Mouse (Mus musculus) MN1 (cell line): ENCODE data around the gene Slc8a1.

ENCODE experiments used
- DNase-seq: peaks from one replicate; pipeline ENCODE4 v3.0.0-alpha.2; 2016; ENCODE audit warnings: low spot score

Slc8a1 gene

DNA sequence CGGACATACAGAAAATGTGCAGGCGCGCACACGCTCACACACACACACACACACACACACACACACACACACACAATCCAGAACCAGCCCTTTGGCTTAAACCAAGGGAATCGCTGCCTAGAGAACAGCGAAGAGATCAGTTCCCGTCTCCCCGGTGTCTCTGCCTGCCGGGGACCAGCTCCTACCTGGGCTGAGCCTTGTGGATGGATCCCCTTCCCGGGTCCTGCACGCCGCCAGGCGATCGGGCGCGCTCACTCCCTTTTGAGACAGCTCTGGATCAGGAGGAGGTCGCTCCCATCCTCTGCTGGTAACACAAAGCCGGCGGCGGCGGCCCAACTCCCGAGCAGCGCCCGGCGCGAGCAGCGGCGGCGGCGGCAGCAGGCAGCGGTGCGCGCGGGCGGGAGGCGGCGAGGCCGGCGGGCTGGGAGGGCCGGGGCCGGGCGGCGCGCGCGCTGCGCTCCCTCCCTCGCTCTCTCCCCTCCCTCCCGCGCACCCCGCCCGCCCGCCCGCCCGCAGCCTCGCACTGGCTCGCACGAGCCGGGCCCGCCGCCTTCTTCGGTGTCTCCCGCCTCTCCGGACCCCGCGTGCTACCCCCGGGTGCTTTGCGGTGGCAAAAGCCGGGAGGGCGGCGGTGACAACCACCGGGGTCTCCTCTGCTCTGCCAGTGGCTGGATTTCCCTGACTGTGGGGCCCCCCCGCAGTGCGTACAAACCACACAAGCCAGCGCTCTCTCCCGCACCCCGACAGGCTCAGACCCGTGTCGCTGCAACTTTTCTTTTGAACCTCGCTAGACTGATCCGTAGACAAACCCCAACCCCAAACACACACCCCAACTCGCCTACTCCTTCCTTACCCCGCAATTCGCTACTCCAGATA is 68.1 kb downstream of the Slc8a1 start:
- DNase-seq, result peak; percentile 81

DNA sequence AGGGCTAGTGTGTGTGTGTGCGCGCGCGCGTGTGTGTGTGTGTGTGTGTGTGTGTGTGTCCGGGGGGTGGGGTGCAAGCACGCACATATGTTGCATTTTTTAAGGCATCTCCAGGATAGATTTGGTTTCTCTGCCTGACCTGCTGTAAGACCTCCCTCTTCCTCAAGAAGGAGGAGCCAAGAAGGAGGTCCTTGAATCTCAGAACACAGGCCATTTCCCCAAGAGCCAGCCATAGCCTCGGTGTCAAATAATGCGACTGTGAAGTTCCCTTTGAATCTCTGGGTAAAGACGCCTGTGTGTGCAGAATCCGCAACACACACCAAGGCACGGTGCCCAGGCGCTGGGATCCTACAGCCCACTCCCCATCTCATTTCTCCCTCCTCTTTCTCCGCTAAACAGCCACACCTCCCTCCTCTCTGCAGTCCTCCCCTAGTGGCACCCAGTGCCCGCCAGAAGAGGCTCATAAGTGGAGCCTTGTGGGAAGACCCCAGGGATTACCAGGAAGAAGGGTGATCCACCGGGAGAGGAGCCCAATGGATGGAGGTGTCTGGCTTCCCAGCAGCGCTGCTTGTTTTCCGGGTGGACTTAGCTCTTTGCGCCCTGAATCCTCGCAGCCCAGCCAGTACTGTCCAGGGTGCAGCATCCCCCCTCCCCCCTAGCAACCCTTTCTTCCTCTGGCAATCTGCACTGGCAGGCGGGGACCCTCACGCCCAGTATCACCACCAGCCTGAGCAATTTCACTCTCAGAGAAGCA is 68.9 kb downstream of the Slc8a1 start:
- DNase-seq, result peak; percentile 72

DNA sequence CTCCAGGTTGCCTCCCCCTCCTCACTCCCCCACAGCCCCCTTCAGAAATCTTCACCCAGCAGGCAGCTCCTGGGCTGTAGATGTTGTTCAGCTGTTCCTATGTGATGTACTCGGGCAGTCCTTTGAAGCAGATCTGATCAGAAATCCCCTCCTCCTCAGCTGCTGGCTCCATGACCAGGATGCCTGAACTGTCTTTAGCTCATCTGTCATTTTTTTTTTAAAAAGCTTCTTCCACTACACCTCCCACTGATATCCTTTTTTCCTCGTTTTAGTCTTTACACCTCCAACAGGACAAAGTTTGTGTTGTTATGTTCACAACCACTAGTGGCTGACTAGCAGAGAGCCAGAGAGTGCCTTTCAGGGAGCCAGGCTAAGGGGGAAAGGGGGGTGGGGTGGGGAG is 69.7 kb downstream of the Slc8a1 start:
- DNase-seq, result peak; percentile 22

DNA sequence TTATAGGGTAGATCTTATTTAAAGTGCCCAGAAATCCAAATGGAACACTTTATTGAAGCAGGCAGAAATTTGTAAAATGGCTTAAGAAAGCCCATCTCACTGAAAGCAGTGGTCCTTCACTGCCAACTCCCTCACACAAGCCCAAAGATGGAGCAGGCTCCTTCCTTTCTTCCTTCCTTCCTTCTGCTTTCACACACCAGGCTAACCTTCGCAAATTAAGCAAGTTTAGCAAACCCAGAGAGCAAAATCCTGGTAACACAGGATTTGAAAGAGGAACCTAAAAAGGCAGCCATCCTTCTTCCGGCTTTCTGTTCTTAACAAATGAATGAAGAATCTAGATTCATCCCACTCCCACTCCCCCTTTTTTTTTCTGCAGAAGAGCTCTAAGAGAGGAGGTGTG is 70.2 kb downstream of the Slc8a1 start:
- DNase-seq, result no peak

DNA sequence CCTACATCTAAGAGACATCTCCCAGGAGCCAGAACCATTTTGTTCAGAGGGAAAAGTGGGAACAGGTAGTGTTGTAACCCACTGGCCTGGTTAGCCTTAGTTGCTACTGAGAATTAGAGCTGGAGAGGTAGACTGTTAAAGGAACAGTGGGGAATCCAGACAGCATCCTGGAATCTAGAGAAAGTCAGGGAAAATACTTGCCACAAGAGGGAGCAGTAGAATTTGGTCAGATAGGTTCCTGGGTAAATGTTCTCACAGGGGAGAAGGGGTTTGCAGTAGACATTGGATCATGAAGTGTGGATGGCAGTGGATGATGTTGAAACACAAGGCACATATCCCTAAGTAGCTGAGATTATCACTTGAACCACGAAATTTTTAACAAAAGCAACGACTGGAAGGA is 71.6 kb downstream of the Slc8a1 start:
- DNase-seq, result peak; percentile 66

DNA sequence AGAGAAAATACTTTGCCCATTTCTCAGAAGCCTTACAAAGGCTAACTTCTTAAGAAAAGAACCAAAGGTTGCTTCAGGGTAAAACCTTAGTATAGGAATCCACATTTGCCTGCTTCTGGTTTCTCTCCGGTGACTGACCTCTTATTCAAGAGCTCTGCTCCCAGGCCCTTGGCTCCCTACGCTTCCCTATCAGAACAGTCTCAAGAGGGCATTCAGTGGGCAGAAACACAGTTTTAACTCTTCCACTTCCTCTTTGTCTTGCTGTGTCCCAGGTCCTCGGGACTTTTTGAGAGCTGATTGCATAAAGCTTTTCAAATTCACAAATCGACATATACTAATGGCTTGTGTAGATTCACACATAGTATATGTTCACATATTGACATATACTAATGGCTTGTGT is 73.3 kb downstream of the Slc8a1 start:
- no peak for DNase-seq

DNA sequence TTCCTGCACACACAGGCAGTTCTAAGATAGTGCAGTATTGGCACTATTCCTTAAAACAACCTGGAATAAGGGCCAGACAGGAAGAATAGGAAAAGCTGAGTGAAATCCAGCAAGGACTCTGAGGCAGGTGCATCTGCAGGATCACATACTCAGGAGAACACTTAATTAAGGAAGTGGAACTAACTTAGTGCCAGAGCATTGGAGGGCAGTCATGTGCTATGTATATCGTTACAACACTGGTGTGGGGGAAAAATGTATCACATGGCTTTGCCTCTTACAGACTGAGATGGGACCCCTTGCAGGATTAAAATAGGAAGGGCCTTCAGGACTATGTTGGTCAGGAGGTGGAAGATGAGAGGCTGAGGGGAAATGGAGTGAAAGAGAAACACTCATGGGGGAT is 80.3 kb downstream of the Slc8a1 start:
- no peak for DNase-seq

DNA sequence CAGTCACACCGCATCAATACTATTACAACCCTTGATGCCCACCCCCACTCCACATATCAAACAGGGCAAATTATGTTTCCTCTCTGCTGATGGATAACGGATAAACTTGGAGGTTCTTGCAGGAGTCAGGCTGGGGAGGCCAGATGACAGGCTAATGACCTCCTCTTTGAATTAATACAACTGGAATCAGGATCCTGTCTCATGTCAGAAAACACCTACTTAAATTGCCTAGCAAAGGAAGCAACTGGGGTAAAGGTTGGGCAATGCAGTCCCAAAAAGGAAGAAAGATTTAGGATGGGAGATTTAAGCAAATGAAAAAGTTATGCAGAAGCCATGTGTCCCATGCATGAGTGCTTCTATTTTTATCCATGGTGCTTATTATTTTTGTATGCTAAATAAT is 83.6 kb downstream of the Slc8a1 start:
- DNase-seq, result no peak

DNA sequence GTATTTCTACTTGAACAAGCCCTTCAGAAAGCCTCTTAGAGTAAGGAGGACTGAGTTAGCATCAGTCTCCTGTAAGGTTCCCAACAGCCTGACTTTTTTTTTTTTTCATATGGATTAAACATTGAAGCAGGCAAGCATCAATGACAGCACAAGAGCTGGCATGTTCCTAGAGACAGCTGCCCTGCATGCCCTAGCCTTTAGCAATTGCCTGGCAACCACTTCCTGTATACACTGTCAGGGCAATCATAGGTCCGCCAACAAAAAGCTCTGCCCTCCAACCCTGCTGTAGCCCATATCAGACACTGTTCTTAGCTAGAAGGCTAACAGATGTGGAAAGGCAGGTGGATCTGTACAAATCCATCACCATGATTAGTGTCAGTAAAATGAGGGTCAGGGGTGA is 85.2 kb downstream of the Slc8a1 start:
- DNase-seq, result peak; percentile 53

DNA sequence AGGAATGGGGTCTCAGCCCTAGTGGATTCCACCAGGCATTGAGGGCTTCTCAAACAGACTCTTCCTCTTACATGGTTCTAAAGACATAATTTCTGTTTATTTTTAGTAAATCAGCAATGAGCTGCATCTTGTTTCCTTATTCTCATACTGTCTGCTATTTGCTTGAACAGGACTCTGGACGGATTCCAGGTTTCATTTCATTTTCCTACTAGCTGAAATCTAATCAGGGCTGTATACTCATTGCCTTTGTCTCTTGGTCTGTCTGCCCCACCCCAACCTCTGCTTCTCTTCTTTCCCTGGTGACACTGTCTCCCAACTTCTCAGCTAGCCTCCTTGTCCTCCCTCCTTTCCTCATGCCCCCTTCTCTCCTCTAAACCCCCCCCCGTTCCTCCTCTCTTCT is 101.4 kb downstream of the Slc8a1 start:
- DNase-seq, result peak; percentile 75

DNA sequence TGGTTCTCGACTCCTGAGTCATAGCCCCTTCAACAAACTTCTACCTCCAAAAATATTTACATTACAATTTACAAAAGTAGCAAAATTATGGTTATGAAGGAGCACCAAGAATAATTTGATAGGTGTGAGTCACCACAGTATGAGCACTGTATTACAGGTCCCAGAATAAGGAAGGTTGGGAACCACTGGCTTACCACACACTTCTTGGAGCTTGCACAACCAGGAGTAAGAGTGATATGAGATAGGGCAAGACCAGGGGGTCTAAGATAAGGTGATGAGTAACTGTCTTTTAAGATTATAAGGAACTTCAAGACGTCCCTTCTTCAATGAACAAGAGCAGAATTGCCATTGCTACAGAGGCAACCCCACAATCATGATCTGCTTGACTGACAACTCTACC is 107.7 kb downstream of the Slc8a1 start:
- no peak for DNase-seq

DNA sequence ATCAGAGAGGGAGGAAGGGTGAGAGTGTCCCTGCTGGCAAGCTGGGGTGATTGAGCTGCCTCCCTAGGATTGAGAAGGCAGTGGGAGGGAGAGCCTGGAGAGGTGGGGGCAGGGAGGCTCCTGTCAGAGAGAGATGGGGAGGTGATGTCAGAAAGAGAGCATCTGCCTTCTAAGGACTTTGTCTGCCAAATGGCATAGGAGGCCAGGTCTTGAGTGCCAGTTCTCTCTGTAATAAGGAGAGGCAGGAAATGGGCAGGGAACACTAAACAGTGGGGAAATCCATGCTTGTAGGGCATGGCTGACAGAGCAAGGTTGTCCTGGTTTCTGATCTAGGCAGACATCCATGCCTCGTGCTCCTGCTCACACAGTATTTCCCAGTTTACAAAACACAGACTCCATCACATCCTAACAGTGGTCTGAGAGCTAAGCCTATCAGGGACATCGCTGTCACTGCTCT is 117.0 kb downstream of the Slc8a1 start:
- peak; percentile 39 for DNase-seq

DNA sequence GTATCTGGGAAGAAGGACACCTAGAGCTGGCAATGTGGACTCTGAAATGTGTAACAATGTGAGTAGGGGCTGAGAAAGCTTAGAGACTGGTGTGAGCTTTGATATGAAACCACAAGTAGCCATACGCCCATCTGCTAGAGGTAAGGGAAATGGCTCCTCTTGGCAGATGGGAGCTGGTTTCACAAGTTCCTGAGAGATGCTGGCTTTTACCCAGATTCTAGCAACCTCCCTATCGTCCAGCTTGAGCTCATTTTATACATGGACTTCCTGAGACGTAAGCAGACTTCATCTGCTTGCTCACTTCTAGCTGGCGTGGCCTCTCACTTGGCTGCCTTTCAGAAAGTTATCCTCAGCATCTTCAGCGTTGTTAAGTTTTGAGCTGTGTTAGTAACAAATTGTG is 119.7 kb downstream of the Slc8a1 start:
- no peak for DNase-seq

DNA sequence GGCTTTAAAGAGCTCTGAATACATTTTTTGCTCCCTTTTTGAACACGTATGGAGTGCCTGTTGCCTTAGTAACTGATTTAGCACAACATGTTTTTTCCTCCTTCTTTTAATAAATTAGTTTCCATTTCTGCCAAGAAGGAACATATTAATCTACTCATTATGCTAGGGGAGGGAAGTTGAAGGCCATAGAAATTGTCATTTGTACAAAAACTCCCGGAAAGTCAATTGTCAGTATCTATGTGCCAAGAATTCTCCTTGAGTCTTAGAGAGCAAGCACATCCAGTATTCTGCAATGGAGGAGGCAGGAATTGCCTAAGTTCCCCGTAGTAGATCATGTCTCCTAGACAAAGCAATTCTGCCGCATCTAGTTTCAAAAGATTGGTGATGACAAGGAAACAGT is 121.9 kb downstream of the Slc8a1 start:
- no peak for DNase-seq

DNA sequence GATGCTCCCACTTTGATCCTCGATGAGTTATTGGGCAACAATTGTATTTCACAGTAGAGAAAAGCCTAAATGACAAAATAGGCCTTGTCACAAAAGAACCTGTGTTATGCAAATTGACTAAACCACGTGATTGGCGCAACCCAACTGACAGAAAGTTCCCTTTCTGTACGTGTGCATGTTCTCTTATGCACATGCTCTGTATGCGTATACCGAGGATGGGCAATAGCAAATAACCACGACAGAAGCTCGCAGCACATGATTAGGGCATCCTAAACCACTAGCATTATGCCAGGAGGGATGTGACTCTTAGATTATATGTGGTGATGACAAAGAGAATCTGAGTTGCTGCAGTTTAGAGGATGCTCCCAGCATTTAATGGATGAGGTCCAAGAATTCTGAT is 122.8 kb downstream of the Slc8a1 start:
- DNase-seq, result no peak

DNA sequence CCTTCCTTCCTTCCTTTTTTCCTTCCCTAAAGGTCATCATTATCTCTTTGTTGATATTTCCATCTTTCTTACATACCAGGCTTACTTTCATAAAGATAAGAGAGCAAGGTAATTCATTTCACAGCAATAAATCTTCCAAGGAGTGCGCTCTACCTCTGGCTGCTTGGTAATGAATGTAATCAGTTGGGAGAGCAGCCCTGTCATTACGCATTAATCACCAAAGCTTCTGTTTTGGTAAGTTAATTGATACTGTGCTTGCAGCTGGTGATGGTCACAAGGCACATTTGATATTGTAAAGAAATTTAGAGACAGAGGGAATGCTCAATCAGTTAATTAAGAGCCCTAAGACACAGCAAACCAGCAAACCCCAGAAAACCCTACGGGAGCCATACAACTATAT is 130.7 kb downstream of the Slc8a1 start:
- DNase-seq, result peak; percentile 46

DNA sequence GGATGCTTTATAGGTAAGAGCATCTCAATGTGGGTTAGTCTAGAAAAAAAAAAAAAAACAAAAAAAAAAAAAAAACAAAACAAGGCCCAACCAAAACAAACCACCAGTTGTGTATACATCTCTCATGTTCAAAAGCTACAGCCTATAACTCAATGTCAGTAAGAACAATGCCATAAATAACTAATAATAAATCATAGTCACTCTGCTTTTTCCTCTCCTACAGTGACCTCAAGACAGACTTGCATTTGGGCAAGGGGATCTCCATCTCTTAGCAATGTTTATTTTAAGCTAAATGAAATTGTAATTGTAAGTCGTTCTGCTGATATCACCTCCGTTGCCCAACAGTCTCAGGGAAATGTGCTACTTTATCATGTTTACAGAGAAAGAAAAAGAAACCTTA is 132.1 kb downstream of the Slc8a1 start:
- DNase-seq, result no peak

DNA sequence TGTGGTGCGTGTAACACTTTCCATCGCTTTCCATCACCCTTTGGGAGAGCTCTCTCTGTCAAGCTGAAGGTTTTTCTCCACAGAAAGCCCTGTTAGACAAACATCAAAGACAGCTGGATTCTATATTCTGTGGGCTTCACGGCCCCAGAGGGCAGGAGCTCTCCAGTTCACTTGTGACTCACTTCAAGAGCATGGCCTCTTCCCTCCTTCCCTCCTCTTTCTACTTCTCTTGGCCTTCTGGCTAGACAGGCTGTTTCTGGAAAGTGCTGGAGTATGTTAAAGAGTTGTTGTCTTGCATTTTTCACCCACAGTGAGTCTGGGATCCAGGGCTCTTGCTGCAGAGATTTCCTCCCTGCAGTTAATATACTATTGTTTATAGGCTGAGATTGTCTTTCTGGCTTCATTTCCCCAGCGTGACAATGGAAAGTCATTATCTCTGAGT is 132.9 kb downstream of the Slc8a1 start:
- peak; percentile 74 for DNase-seq

DNA sequence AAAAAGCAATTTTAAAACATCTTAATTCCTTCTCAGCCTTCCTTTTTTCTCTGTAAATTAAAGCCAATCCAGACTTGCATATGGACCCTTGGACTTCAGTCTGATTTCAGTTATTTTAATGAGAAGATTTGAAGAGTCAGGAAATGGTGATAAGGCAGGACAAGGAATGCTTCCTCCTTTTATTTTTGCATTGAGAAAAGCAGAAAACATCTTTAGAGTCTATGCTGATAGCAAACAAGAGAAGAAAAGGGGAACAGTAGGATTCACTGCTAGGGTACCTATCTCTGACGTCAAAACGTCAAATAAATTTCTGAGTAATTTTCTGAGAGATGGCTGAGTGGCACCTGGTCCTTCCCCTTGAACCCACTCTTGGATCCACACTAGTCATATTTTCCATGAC is 139.1 kb downstream of the Slc8a1 start:
- DNase-seq, result no peak

DNA sequence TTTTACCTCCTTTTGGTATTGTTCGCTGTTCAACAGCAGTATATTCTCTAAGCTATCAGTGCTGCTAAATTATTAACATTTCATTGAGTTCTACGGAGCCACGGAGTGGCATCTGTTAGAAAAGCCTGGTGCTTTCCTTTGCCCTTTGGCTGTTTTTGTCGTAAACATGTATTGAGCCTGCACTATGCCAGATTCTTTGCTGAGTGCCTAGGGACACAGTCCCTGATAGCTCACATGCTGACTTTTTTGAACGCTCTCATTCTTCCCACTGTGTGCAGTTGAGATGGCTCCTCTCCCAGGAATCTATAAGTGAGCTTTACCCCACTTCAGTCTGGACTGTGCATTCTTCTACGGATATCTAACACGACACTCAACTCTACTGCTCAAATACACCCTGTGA is 148.4 kb downstream of the Slc8a1 start:
- DNase-seq, result no peak

DNA sequence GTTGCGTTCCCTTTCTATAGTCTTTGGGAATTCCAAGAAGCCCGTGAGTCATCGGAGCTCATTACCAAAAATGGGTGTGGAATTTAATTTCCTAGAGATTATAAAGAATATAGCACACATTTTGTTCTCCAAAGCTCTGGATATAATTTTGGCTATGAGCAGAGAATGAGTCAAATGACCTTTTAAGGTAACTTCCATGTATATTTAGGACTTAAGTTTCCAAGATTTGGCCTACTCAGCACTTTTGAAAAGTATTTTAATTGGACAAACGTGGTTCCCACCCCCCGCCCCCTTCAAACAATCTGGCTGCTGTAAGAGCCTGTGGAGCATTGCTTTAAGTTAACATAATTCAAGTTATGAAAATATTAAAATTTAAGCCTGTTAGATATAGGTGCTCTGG is 151.4 kb downstream of the Slc8a1 start:
- DNase-seq, result no peak

DNA sequence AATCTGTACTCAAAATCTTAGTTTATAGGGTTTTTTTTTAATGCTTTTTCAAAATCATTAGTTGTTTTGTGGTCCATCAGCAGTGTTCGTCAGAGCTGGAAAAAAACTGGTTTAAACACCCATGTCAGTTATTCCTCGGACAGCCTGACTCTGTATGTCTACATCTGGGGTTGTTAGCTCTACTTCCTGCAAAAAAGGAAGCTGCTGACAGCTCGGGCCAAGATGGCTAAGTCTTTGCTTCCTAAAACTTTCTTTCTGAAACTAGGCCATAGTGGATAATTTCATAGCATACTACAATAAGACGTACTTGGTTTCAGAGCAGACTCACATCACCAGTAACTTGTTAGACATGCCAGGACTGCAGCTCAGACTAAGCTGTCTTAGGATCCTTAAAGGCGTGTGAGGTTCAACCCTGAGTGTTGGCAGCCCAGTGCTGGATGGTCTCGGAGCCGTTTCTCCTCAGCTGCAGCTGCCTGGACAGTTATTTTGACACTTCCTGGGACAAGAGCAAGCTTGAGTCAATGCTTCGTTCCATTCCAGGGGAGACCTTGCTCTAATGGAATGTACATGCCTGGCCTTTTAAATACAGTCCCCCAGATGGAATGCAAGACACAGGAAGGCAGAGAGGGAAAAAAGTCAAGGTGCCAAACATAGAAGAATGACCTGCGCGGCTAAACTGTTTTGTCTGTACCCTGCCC is 158.3 kb downstream of the Slc8a1 start:
- no peak for DNase-seq

DNA sequence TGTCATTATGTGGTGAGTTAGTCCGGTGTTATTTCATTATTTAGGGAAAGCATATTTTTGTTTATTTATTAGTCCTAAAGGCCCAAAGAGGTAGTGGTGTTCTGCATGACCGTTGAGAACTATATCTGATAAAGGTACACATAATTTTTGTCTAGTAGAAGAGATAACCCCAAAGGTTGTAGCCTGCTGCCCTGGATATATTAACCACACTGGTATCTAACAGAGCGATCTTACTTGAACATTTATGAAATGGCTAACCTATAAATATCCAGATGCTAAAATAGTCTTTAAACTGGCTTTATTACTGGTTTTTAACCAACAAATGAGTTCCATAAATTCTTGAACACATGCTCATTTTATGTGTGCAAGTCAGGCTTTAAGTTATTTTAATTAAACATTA is 161.3 kb downstream of the Slc8a1 start:
- no peak for DNase-seq
